Mouse (Mus musculus): ENCODE results near the gene Lag3. TPM values are rescaled to one million over a fixed set of nuclear protein-coding genes. Genes with fewer than 3 reads are reported as not detected.
A peak's percentile ranks its signal among the peaks of the same experiment; 100 is the strongest.

The Lag3 gene
- polyA plus RNA-seq, 1 experiment from 2014 or later, result 2.1 TPM

DNA sequence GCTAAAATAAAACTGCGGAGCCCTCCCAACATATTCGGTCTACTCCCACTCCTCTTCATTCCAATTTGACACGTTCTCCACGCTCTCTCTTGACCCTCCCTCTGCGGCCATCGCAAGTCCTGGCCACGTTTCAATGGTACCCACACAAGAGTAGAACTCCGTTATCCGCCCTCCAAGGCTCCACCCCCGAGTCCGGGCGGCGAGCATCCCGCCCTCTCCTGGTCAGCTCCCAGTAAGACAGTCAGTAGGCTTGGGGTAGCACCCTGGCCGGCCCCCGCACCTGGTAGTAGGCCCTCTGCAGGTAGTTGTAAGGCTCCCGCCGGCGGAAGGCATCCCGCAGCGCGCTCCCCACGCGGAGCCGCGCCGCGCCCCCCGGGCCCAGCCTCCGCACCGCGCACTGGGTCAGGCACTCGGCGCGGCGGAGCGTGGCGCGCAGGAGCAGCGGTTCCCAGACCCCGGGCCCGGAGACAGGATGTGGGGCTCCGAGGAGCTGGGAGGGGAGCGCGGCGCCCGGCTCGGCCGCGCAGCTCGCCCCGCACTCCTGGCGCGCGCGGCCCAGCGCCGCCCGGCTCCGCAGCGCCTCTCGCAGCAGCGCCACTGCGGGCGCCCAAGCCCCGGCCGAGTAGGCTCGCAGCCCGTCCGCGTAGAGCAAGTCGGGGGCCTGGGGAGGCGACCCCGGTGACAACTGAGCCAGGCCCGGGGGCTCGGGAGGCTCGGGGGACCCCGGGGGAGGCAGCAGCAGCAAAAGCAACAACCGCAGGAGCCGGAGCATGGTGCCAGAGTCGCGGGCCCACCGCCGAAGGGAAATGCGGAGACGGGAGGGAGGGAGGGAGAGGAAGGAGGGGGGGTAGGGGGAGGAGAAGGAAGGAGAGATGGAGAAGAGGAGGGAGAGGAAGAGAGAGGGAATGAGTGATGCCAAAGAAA is 54.3 kb downstream of the Lag3 start, which contains the start of gene P3h3:
Gene P3h3, minus strand, starts transcription at position 837 of the 924 bp plus-strand sequence.
- Histone ChIP-seq H3K4me2 (ENCODE audit: low read length) (peak within 1 kb of the TSS; percentile 54), H3K27me3 (replicated peaks; ENCODE audit: control insufficient read depth, insufficient read depth, low read length) (no peaks in the 10 kb centered on the region), H3K9me3 (ENCODE audit: control insufficient read depth, low read length) (no peaks in the 10 kb centered on the region), H3K4me3 (ENCODE audit: low read depth, low read length) (peak within 1 kb of the TSS; percentile 60), H3K4me1 (replicated peaks; ENCODE audit: control insufficient read depth, insufficient read depth, low read length) (peaks cover 16% of the 10 kb centered on the region), H3K36me3 (ENCODE audit: control insufficient read depth, insufficient read depth, low read length) (peaks cover 16% of the 10 kb centered on the region), H3K27ac (ENCODE audit: low read depth) (peak within 1 kb of the TSS; percentile 91), H3K9ac (ENCODE audit: low read length) (peak within 1 kb of the TSS; percentile 83)
- DNase-seq (ENCODE audit: low spot score) (peak; percentile 90), ATAC-seq (replicated peaks; ENCODE audit: low FRiP score, low TSS enrichment, low read depth) (peak; percentile 83)
- under 1% methylated on average over 85 of the region's 86 CpGs for WGBS

GRCm38 (mm10) chr6:124856321-124856720 is 55.2 kb downstream of the Lag3 start:
- Histone ChIP-seq H3K9ac (ENCODE audit: low read length) (peak overlapping the region; percentile 83), H3K9me3 (ENCODE audit: control insufficient read depth, low read length) (no peaks in the 10 kb centered on the region), H3K27me3 (replicated peaks; ENCODE audit: control insufficient read depth, insufficient read depth, low read length) (no peaks in the 10 kb centered on the region), H3K4me2 (ENCODE audit: low read length) (peak overlapping the region; percentile 54), H3K4me1 (replicated peaks; ENCODE audit: control insufficient read depth, insufficient read depth, low read length) (peaks cover 15% of the 10 kb centered on the region), H3K27ac (ENCODE audit: low read depth) (peak overlapping the region; percentile 91), H3K4me3 (ENCODE audit: low read depth, low read length) (peak overlapping the region; percentile 60), H3K36me3 (ENCODE audit: control insufficient read depth, insufficient read depth, low read length) (peaks cover 20% of the 10 kb centered on the region)
- DNase-seq (ENCODE audit: low spot score) (no peak), ATAC-seq (replicated peaks; ENCODE audit: low FRiP score, low TSS enrichment, low read depth) (no peak; the same call in 1 of the 2 replicates)
- WGBS, result 8% methylated on average over 14 of the region's 14 CpGs

DNA sequence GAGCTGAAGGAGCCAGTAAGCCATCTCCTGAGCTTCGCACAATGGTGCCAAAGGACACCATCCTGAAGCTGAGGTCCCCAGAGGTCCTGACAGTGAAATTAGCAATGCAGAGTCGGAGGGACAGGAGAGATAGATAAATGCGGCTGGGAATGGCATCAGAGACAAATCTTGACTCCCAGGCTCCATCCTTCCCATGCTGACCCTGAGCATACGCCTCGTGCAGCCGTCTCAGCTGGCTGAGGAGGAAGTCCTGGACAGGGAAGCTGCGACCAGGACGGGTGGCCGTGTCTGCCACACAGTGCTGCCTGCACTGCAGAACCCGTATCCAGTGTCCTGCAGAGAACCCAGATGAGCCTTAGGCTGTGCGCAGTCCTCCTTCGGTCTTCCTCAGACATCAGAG is 56.9 kb downstream of the Lag3 start:
- Histone ChIP-seq H3K9ac (ENCODE audit: low read length) (no peak overlapping the region), H3K4me3 (ENCODE audit: low read depth, low read length) (no peak overlapping the region), H3K4me1 (replicated peaks; ENCODE audit: control insufficient read depth, insufficient read depth, low read length) (peaks cover 11% of the 10 kb centered on the region), H3K36me3 (ENCODE audit: control insufficient read depth, insufficient read depth, low read length) (peaks cover 20% of the 10 kb centered on the region), H3K4me2 (ENCODE audit: low read length) (no peak overlapping the region), H3K27ac (ENCODE audit: low read depth) (no peak overlapping the region), H3K9me3 (ENCODE audit: control insufficient read depth, low read length) (no peaks in the 10 kb centered on the region), H3K27me3 (replicated peaks; ENCODE audit: control insufficient read depth, insufficient read depth, low read length) (no peaks in the 10 kb centered on the region)
- DNase-seq (ENCODE audit: low spot score) (no peak), ATAC-seq (replicated peaks; ENCODE audit: low FRiP score, low TSS enrichment, low read depth) (no peak)
- 71% methylated on average over 12 of the region's 12 CpGs for WGBS

Other genes with a start within 250 kb of the Lag3 start
- 75.5 and 79.8 TPM in 2 replicates for gene Lpcat3, start 248.7 kb downstream of the Lag3 start, polyA plus RNA-seq (2014; fragmentation: Nextera tagmentation; extraction: Ambion mirVana)
- 248 and 249 TPM in 2 replicates for gene Emg1, start 199.5 kb downstream of the Lag3 start, polyA plus RNA-seq (2014; fragmentation: Nextera tagmentation; extraction: Ambion mirVana)
- gene Phb2, start 199.4 kb downstream of the Lag3 start, polyA plus RNA-seq (2014; fragmentation: Nextera tagmentation; extraction: Ambion mirVana), result 414 and 436 TPM in 2 replicates
- gene Ptpn6, start 173.0 kb downstream of the Lag3 start, polyA plus RNA-seq (2014; fragmentation: Nextera tagmentation; extraction: Ambion mirVana), result 11.7 and 14.1 TPM in 2 replicates
- gene Grcc10, start 170.3 kb downstream of the Lag3 start, polyA plus RNA-seq (2014; fragmentation: Nextera tagmentation; extraction: Ambion mirVana), result 440 and 466 TPM in 2 replicates
- not detected in 2 replicates for gene Gm45234, start 155.7 kb downstream of the Lag3 start, polyA plus RNA-seq (2014; fragmentation: Nextera tagmentation; extraction: Ambion mirVana)
- gene Atn1, start 155.2 kb downstream of the Lag3 start, polyA plus RNA-seq (2014; fragmentation: Nextera tagmentation; extraction: Ambion mirVana), result 12.1 TPM in 2 replicates
- gene Eno2, start 142.0 kb downstream of the Lag3 start, polyA plus RNA-seq (2014; fragmentation: Nextera tagmentation; extraction: Ambion mirVana), result 7.6 and 8.0 TPM in 2 replicates
- gene Lrrc23, start 132.0 kb downstream of the Lag3 start, polyA plus RNA-seq (2014; fragmentation: Nextera tagmentation; extraction: Ambion mirVana), result 0.45 and 0.47 TPM in 2 replicates
- gene Spsb2, start 103.0 kb downstream of the Lag3 start, polyA plus RNA-seq (2014; fragmentation: Nextera tagmentation; extraction: Ambion mirVana), result 7.3 and 7.4 TPM in 2 replicates
- 1,059 and 1,108 TPM in 2 replicates for gene Tpi1, start 97.4 kb downstream of the Lag3 start, polyA plus RNA-seq (2014; fragmentation: Nextera tagmentation; extraction: Ambion mirVana)
- 126 and 127 TPM in 2 replicates for gene Usp5, start 82.2 kb downstream of the Lag3 start, polyA plus RNA-seq (2014; fragmentation: Nextera tagmentation; extraction: Ambion mirVana)
- 178 and 183 TPM in 2 replicates for gene Cdca3, start 82.2 kb downstream of the Lag3 start, polyA plus RNA-seq (2014; fragmentation: Nextera tagmentation; extraction: Ambion mirVana)
- 2.7 TPM in 2 replicates for gene Gnb3, start 71.4 kb downstream of the Lag3 start, polyA plus RNA-seq (2014; fragmentation: Nextera tagmentation; extraction: Ambion mirVana)
- gene P3h3, start 54.0 kb downstream of the Lag3 start, polyA plus RNA-seq (2014; fragmentation: Nextera tagmentation; extraction: Ambion mirVana), result 28.1 and 28.8 TPM in 2 replicates
- 0.65 and 1.2 TPM in 2 replicates for gene Gpr162, start 47.7 kb downstream of the Lag3 start, polyA plus RNA-seq (2014; fragmentation: Nextera tagmentation; extraction: Ambion mirVana)
- 0.28 and 0.37 TPM in 2 replicates for gene Cd4, start 23.5 kb downstream of the Lag3 start, polyA plus RNA-seq (2014; fragmentation: Nextera tagmentation; extraction: Ambion mirVana)
- gene Ptms, start 8.4 kb upstream of the Lag3 start, polyA plus RNA-seq (2014; fragmentation: Nextera tagmentation; extraction: Ambion mirVana), result 232 and 257 TPM in 2 replicates
- gene Mlf2, start 19.7 kb upstream of the Lag3 start, polyA plus RNA-seq (2014; fragmentation: Nextera tagmentation; extraction: Ambion mirVana), result 352 and 357 TPM in 2 replicates
- 155 and 159 TPM in 2 replicates for gene Cops7a, start 53.8 kb upstream of the Lag3 start, polyA plus RNA-seq (2014; fragmentation: Nextera tagmentation; extraction: Ambion mirVana)
- gene Pianp, start 85.0 kb upstream of the Lag3 start, polyA plus RNA-seq (2014; fragmentation: Nextera tagmentation; extraction: Ambion mirVana), result 0.85 and 1.2 TPM in 2 replicates
- gene Zfp384, start 97.4 kb upstream of the Lag3 start, polyA plus RNA-seq (2014; fragmentation: Nextera tagmentation; extraction: Ambion mirVana), result 9.2 and 10.8 TPM in 2 replicates
- 94.4 and 108 TPM in 2 replicates for gene Ing4, start 128.1 kb upstream of the Lag3 start, polyA plus RNA-seq (2014; fragmentation: Nextera tagmentation; extraction: Ambion mirVana)
- 11.4 and 13.4 TPM in 2 replicates for gene Acrbp, start 138.0 kb upstream of the Lag3 start, polyA plus RNA-seq (2014; fragmentation: Nextera tagmentation; extraction: Ambion mirVana)
- gene Lpar5, start 156.2 kb upstream of the Lag3 start, polyA plus RNA-seq (2014; fragmentation: Nextera tagmentation; extraction: Ambion mirVana), result 2.3 and 3.0 TPM in 2 replicates
- gene Chd4, start 184.3 kb upstream of the Lag3 start, polyA plus RNA-seq (2014; fragmentation: Nextera tagmentation; extraction: Ambion mirVana), result 74.2 and 74.8 TPM in 2 replicates
- 72.1 and 75.2 TPM in 2 replicates for gene Nop2, start 220.2 kb upstream of the Lag3 start, polyA plus RNA-seq (2014; fragmentation: Nextera tagmentation; extraction: Ambion mirVana)
- gene Iffo1, start 233.5 kb upstream of the Lag3 start, polyA plus RNA-seq (2014; fragmentation: Nextera tagmentation; extraction: Ambion mirVana), result 6.7 and 7.6 TPM in 2 replicates

All from intestine, embryonic 14.5 days (tissue).